Mouse (Mus musculus) forebrain, embryonic 13.5 days (tissue): Measurements from ENCODE around the gene Cbr1. TPM values are rescaled to one million over a fixed set of nuclear protein-coding genes. Genes with fewer than 3 reads are reported as not detected.

Experiments
- ATAC-seq: fragments of 200-750 bp; cut with Nextera tagmentation; 2 replicates; pipeline ENCODE4 v1.8.0; 2017
- H3K27ac ChIP-seq: fragments of 300-500 bp; sonication (generic); 2 replicates; pipeline ENCODE4 v1.5.1; 2015; ENCODE audit warnings: inconsistent platforms, mild to moderate bottlenecking, moderate library complexity
- H3K27me3 ChIP-seq: fragments of 300-500 bp; sonication (generic); 2 replicates; pipeline ENCODE4 v1.6.1; 2015; ENCODE audit warnings: mild to moderate bottlenecking, inconsistent platforms
- H3K36me3 ChIP-seq: fragments of 300-500 bp; sonication (generic); 2 replicates; pipeline ENCODE4 v1.6.1; 2015; ENCODE audit warnings: mild to moderate bottlenecking, inconsistent platforms; ENCODE audit not compliant: poor library complexity, severe bottlenecking
- H3K4me1 ChIP-seq: fragments of 300-500 bp; sonication (generic); 2 replicates; pipeline ENCODE4 v1.6.1; 2015; ENCODE audit warnings: inconsistent platforms
- H3K4me2 ChIP-seq: fragments of 300-500 bp; sonication (generic); 2 replicates; pipeline ENCODE4 v1.6.1; 2015; ENCODE audit warnings: inconsistent platforms, mild to moderate bottlenecking, moderate library complexity
- H3K4me3 ChIP-seq: fragments of 300-500 bp; sonication (generic); 2 replicates; pipeline ENCODE4 v1.5.1; 2015; ENCODE audit warnings: mild to moderate bottlenecking, inconsistent platforms
- H3K9ac ChIP-seq: fragments of 300-500 bp; sonication (generic); 2 replicates; pipeline ENCODE4 v1.6.1; 2015; ENCODE audit warnings: mild to moderate bottlenecking, inconsistent platforms
- H3K9me3 ChIP-seq: fragments of 300-500 bp; sonication (generic); replicated peaks from 2 replicates; pipeline ENCODE4 v1.6.1; 2016; ENCODE audit warnings: inconsistent platforms
- WGBS: fragments of 180-500 bp; shearing (Covaris S2); methylation state at CpG from one replicate; pipeline ENCODE4 v1.1.7; 2015; 5-methylcytosine and 5-hydroxymethylcytosine counted together
- polyA plus RNA-seq: library from polyadenylated mRNA; unstranded; fragments of >200 nt; fragmentation: Nextera tagmentation; extraction: Ambion mirVana; gene quantifications from 2 replicates; pipeline ENCODE4 v1.2.1, GENCODE M21; 2015

The Cbr1 gene
- polyA plus RNA-seq, 1 experiment from 2014 or later = 136 TPM

DNA sequence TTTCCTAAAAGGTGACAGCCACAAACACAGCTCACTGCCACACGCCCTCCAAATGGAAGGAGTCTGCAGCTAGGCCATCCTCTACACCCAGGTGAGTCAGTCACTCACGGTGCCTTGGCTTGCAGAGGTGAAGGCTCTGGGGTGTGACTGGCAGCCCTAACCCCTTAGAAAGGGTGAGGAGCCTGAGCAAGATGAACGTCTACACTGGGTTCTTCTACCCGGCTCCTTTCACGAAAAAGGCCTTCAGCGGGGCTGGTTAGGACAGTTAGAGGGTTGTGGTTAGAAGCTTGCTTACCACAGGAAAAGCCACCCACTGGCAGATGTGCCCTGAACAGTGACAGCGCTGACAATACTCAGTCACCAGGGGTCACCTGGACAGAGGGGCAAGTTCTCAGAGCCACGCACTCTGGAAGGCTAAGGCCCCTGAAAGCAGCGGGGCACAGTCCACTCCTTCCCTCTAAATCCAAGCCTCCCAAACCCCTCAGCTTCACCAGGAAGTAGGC, 19.9 kb upstream of the Cbr1 start:
- WGBS = 90% methylated on average over 9 of the region's 9 CpGs
- H3K9me3 ChIP-seq = no peaks in the 10 kb centered on the region
- H3K4me3 ChIP-seq = no peak overlapping the region
- ATAC-seq = no peak
- no peak overlapping the region for H3K27ac ChIP-seq
- H3K4me2 ChIP-seq = no peak overlapping the region
- H3K36me3 ChIP-seq = peaks cover 43% of the 10 kb centered on the region
- H3K9ac ChIP-seq = no peak overlapping the region
- H3K27me3 ChIP-seq = no peaks in the 10 kb centered on the region
- no peaks in the 10 kb centered on the region for H3K4me1 ChIP-seq

DNA sequence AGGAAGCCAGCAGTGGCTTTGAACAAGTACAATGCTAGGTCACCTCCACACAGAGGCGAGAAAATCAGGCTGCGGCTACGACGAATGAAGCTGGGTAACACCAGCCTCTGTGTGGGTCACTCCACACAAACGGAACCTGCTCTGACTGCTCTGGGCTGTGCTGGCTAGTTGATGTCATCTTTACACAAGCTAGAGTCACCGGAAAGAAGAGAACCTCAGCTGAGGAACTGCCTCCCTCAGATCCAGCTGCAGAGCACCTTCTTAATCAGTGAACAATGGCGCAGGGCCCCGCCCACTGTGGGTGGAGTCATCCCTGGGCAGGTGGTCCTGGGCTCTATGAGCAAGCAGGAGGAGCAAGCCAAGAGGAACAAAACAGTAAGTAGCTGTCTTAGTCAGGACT, 19.3 kb upstream of the Cbr1 start:
- WGBS = 58% methylated on average over 8 of the region's 8 CpGs
- no peaks in the 10 kb centered on the region for H3K27me3 ChIP-seq
- no peak overlapping the region for H3K9ac ChIP-seq
- no peak overlapping the region for H3K4me3 ChIP-seq
- H3K36me3 ChIP-seq = peaks cover 47% of the 10 kb centered on the region
- H3K27ac ChIP-seq = no peak overlapping the region
- H3K4me1 ChIP-seq = no peaks in the 10 kb centered on the region
- no peak overlapping the region for H3K4me2 ChIP-seq
- H3K9me3 ChIP-seq = no peaks in the 10 kb centered on the region
- no peak for ATAC-seq

DNA sequence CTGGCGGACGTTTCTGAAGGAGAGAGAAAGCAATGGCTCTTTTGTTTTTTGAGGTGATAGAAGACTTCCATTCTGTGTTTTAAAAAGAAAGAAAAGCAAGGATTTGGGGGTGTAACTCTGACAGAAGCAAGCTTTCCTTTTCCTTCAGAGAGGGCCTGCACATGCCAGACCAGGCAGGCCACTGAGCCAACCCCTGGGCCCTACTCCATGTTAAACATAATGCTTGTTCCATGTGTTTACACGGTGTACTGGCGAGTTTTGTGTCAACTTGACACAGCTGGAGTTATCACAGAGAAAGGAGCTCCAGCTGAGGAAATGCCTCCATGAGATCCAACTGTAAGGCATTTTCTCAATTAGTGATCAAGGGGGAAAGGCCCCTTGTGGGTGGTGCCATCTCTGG, 17.4 kb upstream of the Cbr1 start:
- H3K9me3 ChIP-seq = no peaks in the 10 kb centered on the region
- no peak for ATAC-seq
- H3K4me3 ChIP-seq = no peak overlapping the region
- no peaks in the 10 kb centered on the region for H3K27me3 ChIP-seq
- no peak overlapping the region for H3K9ac ChIP-seq
- no peaks in the 10 kb centered on the region for H3K4me1 ChIP-seq
- no peak overlapping the region for H3K27ac ChIP-seq
- WGBS = 45% methylated on average over 4 of the region's 4 CpGs
- no peak overlapping the region for H3K4me2 ChIP-seq
- peaks cover 54% of the 10 kb centered on the region for H3K36me3 ChIP-seq

DNA sequence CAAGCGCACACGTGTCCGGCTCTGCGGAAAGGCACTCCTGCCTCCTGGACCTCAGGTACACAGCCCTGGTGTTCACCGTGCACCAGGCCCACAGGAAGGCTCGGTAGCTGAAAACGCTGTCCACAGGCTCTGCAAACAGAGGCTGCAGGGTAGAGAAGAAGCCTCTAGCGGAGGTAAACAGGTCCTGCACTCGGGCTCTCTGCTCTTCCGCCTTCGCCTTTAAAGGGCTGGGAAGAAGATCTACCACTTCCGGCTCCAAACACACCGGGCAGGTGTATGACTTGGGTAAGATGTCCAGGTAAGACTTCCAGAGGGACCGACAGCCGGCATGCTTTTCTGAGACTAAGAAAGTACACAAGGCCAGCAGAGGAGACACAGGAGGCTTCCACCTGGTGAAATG, 14.7 kb upstream of the Cbr1 start:
- H3K27ac ChIP-seq = no peak overlapping the region
- 97% methylated on average over 15 of the region's 15 CpGs for WGBS
- no peak overlapping the region for H3K9ac ChIP-seq
- no peak overlapping the region for H3K4me2 ChIP-seq
- ATAC-seq = no peak
- H3K27me3 ChIP-seq = no peaks in the 10 kb centered on the region
- H3K4me3 ChIP-seq = no peak overlapping the region
- no peaks in the 10 kb centered on the region for H3K9me3 ChIP-seq
- H3K36me3 ChIP-seq = peaks cover 49% of the 10 kb centered on the region
- H3K4me1 ChIP-seq = no peaks in the 10 kb centered on the region

DNA sequence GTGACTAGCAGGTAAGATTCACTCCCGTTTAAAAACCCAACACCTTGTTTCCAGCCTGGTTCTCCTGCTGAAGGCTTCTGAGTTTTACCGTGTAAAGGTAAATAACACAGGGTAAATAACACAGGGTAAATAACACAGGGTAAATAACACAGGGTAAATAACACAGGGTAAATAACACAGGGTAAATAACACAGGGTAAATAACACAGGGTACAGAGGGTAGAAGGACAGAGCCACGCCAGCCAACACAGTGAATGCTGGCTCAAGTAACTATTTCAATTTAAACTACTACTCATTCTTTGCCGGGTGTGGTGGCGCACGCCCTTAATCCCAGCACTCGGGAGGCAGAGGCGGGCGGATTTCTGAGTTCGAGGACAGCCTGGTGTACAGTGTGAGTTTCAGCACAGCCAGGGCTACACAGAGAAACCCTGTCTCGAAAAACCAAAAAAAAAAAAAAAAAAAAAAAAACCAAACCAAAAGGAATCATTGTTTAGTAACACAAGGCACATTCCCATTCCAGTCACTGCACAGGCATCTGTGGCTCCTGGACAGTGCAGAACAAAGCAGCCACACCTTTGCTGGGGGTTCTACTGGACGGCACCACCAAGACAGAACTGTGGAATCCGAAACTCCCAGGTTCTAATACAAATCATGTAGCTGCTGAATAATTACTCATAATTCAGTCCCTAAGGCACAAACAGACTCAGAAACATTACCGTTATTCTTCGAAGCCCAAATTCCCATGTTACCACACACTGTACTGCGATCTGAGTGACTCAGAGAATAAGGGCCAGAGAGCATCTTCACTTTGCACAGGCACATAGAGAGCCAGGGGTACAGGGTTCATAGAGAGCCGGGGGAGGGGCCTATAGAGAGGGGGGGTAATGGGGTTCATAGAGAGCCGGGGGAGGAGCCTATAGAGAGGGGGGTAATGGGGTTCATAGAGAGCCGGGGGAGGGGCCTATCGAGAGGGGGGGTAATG, 13.9 kb upstream of the Cbr1 start:
- Histone ChIP-seq H3K27me3 (no peaks in the 10 kb centered on the region), H3K9me3 (no peaks in the 10 kb centered on the region), H3K4me2 (no peak overlapping the region), H3K36me3 (peaks cover 55% of the 10 kb centered on the region), H3K4me1 (no peaks in the 10 kb centered on the region), H3K9ac (no peak overlapping the region), H3K4me3 (no peak overlapping the region), H3K27ac (no peak overlapping the region)
- no peak for ATAC-seq
- WGBS = 95% methylated on average over 19 of the region's 20 CpGs

DNA sequence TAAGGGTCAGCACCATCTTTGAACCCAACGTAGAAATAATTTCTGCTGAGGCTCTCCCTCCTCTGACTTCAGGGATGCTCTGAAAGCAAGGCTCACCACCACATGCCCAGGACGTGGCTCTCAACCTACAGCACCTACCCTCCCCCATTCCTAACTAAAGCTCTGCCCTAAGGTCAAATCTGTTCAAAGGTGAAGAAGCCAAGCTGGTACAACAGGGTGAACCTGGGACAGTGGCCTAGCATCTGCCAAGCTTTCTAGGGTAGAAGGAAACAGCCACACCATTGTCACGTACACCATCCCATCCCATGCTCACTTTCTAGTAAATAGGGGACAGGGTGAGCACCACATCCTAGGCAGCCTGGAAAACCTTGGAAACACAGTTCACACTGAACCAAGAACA, 12.9 kb upstream of the Cbr1 start:
- no peaks in the 10 kb centered on the region for H3K27me3 ChIP-seq
- no peaks in the 10 kb centered on the region for H3K4me1 ChIP-seq
- H3K4me2 ChIP-seq = no peak overlapping the region
- H3K27ac ChIP-seq = no peak overlapping the region
- no peak overlapping the region for H3K4me3 ChIP-seq
- no peaks in the 10 kb centered on the region for H3K9me3 ChIP-seq
- peaks cover 57% of the 10 kb centered on the region for H3K36me3 ChIP-seq
- ATAC-seq = no peak
- WGBS = 94% methylated on average over 3 of the region's 3 CpGs
- no peak overlapping the region for H3K9ac ChIP-seq

DNA sequence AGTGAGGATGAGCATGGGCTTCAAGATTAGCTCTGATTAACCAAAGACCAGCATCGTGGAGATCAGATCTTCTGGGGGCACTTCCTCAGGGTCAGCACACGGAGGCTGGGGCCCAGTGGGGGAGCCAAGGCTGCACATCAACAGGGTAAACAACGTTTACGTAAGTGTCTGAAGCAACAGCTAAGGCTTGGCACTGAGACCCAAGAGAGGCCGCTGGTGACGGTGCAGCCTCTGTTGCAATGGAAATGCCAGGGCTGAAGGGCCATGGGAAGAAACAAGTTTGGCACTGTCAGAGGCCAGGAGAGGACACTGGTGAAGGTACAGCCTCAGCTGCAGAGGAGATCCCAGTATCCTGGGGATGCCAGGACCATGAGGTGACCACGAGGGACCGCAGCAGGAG, 12.2 kb upstream of the Cbr1 start:
- no peak overlapping the region for H3K4me2 ChIP-seq
- no peak overlapping the region for H3K9ac ChIP-seq
- H3K4me3 ChIP-seq = no peak overlapping the region
- H3K27me3 ChIP-seq = no peaks in the 10 kb centered on the region
- no peak overlapping the region for H3K27ac ChIP-seq
- ATAC-seq = no peak
- H3K36me3 ChIP-seq = peaks cover 64% of the 10 kb centered on the region
- no peaks in the 10 kb centered on the region for H3K4me1 ChIP-seq
- no peaks in the 10 kb centered on the region for H3K9me3 ChIP-seq
- WGBS = 94% methylated on average over 8 of the region's 8 CpGs

DNA sequence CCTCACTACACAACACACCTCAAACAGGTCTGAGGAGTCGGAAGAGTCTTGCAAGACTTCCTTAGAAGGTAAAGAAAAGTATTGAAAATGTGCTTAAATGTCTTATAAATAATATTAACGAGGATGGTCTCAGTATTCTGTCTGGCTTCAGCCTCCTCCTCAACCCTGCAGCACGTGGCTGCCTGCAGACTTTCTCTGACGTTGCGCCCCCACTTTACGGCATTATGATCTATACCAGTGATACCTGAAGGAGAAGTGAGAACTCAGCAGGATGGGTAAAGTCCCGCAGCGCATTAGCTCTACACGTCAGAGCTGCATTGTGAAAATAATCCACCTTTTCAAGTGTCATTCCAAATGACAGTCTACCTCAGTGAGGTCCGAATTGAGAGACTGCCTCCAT, 11.2 kb upstream of the Cbr1 start:
- Histone ChIP-seq H3K27me3 (no peaks in the 10 kb centered on the region), H3K4me1 (no peaks in the 10 kb centered on the region), H3K4me2 (no peak overlapping the region), H3K4me3 (no peak overlapping the region), H3K36me3 (peaks cover 62% of the 10 kb centered on the region), H3K9me3 (no peaks in the 10 kb centered on the region), H3K27ac (no peak overlapping the region), H3K9ac (no peak overlapping the region)
- ATAC-seq = no peak
- 94% methylated on average over 10 of the region's 10 CpGs for WGBS

DNA sequence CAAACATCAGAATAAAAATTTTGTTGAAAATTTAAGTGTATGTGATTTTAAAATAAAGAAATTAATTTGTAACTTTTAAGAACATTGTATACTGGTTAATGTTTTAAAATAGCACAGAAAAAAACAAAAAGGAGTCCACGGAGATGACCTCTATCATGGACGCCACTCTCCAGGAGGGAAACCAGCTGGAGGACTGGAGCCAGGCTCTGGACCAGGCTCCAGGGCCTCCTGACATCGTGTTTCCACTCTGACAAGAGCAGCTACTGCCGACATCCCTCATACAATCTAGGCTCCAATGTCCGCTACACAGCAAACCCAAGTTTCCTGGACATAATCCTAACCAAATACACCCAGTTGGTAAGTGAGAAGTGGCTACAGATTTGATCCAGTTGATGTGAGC, 9.9 kb upstream of the Cbr1 start:
- ATAC-seq = no peak
- peaks cover 49% of the 10 kb centered on the region for H3K36me3 ChIP-seq
- H3K27me3 ChIP-seq = no peaks in the 10 kb centered on the region
- no peak overlapping the region for H3K4me2 ChIP-seq
- H3K9me3 ChIP-seq = no peaks in the 10 kb centered on the region
- 95% methylated on average over 5 of the region's 5 CpGs for WGBS
- no peaks in the 10 kb centered on the region for H3K4me1 ChIP-seq
- H3K9ac ChIP-seq = no peak overlapping the region
- H3K4me3 ChIP-seq = no peak overlapping the region
- H3K27ac ChIP-seq = no peak overlapping the region

DNA sequence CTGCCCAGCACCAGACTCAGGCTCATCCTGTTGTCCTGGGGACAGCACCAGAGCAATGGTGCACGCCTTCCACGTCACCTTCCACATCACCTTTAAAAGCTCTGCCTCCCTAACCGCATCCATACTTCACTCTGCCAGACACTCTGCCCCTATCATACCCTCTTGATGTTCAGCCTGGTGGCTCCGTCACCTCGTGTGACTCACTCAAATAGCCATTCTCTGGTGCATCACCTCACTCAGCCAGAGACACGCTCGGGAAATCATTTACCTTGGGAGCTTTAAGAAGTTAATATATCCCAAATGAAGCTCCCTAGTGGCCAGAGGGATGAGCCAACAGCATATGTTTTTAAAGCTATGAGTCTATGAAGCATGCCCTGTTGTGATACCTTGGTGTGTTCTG, 8.8 kb upstream of the Cbr1 start:
- ATAC-seq = no peak
- H3K4me2 ChIP-seq = no peak overlapping the region
- no peaks in the 10 kb centered on the region for H3K9me3 ChIP-seq
- no peak overlapping the region for H3K4me3 ChIP-seq
- no peaks in the 10 kb centered on the region for H3K27me3 ChIP-seq
- H3K36me3 ChIP-seq = peaks cover 45% of the 10 kb centered on the region
- H3K9ac ChIP-seq = no peak overlapping the region
- H3K27ac ChIP-seq = no peak overlapping the region
- 92% methylated on average over 7 of the region's 7 CpGs for WGBS
- H3K4me1 ChIP-seq = no peaks in the 10 kb centered on the region

DNA sequence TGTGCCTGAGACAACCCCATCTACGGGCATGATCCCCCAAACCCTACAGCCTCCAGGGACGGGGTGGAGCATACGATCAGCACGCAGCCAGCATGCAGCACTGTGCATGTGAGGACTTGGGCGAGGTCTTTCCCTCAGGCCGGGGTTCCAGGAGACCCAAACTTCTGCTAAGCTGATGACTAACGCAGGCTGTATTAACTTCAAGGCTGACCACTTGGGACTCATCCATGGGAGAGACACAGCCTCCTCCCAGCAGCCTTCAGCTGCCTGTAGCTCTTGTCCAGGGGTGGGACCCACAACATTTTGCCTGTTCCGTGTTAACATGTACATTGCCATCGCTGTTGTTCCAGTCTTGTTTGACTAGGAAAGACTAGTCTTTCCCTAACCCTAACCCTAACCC, 8.1 kb upstream of the Cbr1 start:
- WGBS = 91% methylated on average over 9 of the region's 9 CpGs
- H3K36me3 ChIP-seq = peaks cover 45% of the 10 kb centered on the region

DNA sequence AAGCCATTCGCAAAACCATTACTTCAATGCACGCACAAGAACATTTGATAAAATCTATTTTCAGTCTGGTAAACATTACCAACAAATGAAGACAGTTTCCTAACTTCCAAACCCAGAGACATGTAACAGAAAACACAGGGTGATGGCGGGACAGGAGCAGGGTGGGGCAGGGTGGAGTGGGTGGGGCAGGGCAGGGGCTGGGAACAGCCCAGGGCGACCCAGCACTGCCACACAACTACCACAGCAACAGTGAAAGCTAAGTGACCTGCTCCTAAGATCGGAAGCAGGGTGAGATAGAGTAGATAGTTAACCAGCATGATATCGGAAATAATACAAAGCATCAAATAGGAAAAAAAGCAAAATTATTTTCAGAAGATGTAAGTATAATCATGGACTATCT, 6.2 kb upstream of the Cbr1 start:
- Histone ChIP-seq H3K36me3 (peaks cover 30% of the 10 kb centered on the region), H3K4me3 (no peak overlapping the region), H3K27me3 (no peaks in the 10 kb centered on the region), H3K4me2 (no peak overlapping the region), H3K9me3 (no peaks in the 10 kb centered on the region), H3K27ac (no peak overlapping the region), H3K9ac (no peak overlapping the region), H3K4me1 (peaks cover 3% of the 10 kb centered on the region)
- ATAC-seq = no peak
- WGBS = 91% methylated on average over 6 of the region's 6 CpGs

More for the DNA sequence above, 8.1 kb upstream of the Cbr1 start:
- Histone ChIP-seq H3K4me2 (no peak overlapping the region), H3K4me3 (no peak overlapping the region), H3K27ac (no peak overlapping the region), H3K27me3 (no peaks in the 10 kb centered on the region), H3K9ac (no peak overlapping the region), H3K4me1 (no peaks in the 10 kb centered on the region), H3K9me3 (no peaks in the 10 kb centered on the region)
- no peak for ATAC-seq
